Mouse (Mus musculus): ENCODE results near the gene Mup19. TPM values are rescaled to one million over a fixed set of nuclear protein-coding genes. Genes with fewer than 3 reads are reported as not detected.
"Not testable (repeated sequence)": the region's sequence is repeated elsewhere in the genome, so short reads cannot be mapped to it uniquely, and the experiment has no call there.

Mup19 gene
- not detected for polyA plus RNA-seq (2017; shearing (Covaris generic))

DNA sequence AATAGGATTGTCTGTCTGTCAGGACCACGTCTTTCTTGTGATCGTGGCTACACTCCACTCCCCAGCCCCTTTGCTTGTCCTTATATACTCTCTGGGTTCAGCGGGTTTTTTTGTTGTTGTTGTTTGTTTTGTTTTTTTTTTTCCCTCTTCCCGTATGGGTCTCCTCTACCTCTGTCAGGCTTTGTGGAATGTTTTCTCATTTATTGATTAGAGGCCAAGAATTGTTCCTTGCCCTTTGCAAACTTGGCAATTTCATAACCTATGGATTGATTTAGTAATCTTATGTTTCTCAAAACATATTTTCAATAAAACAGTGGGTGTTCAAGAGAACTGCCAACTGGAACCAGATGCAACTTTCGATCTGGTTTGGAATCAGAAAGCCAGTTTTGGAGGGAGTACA is at the start of gene Mup19:
Mup19 (minus strand) TSS at position 101 of the 400 bp plus-strand sequence.
- not testable (repeated sequence) for ATAC-seq

- no peak for ATAC-seq
Measured at GRCm38 (mm10) chr4:61829211-61829610, 47.1 kb upstream of the Mup19 start.

GRCm38 (mm10) chr4:61823185-61823584 is 41.1 kb upstream of the Mup19 start:
- no peak for ATAC-seq

DNA sequence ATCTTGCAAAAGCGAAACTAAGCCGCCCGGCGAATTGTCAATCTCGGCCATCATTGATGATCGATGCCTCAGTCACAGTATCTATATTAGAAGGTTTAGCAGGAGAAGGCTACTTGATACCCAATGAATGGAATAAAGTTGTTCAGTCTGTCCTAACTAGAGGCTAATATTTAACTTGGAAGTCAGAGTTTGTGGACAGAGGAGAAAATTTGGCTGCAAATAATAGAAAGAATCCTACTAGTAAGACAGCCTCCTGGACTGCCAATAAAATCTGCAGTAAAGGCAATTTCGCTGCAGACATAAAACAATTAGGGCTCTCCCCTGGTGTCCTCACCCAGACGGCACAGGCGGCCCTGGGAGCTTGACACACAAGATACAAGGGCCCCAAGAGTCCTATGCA is 40.5 kb upstream of the Mup19 start:
- ATAC-seq: not testable (repeated sequence)

- no peak for ATAC-seq
Measured at GRCm38 (mm10) chr4:61815602-61816001, 33.5 kb upstream of the Mup19 start.

DNA sequence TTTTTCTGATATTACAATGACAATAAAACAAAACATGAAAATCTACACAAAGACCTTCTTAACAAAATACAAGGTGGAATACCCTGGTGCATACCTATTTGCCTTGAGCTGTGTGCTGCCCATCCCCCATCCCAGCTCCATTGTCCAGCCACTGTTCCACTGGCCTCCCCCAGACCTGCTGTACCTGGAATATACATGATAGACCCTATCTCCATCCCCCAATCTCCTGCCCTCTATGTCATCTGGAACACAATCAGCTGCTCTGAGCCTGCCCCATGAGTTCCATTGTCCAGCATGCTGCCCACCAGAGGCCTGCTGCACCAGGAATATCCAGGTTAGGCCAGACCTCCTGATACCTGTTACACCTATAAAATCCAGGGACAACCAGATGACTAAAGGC is 31.4 kb upstream of the Mup19 start:
- no peak for ATAC-seq

GRCm38 (mm10) chr4:61811193-61811592 is 29.1 kb upstream of the Mup19 start:
- ATAC-seq: not testable (repeated sequence)

GRCm38 (mm10) chr4:61808926-61809325 is 26.9 kb upstream of the Mup19 start:
- not testable (repeated sequence) for ATAC-seq

DNA sequence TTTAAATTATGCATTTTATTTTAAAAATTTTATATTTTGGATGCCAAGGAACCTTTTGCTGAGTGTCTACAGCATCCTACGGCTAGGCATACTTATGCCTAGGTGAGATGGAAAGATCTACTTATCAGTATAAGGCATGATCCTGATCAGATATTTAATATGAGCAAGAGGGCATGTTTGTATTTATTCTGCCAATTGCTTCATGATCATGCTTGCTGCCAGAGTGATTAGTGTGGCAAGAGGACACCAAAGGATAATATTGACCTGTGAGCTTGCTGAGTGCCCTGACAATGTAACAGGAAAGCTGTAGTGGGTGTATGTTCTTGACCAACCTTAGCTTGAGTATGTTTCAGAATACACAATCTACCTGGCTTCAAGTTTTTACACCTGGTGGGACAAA is 7.6 kb upstream of the Mup19 start:
- not testable (repeated sequence) for ATAC-seq

GRCm38 (mm10) chr4:61784231-61784630 is 2.2 kb upstream of the Mup19 start:
- ATAC-seq: not testable (repeated sequence)

Other genes starting within 250 kb of the Mup19 start
- not detected for gene Mup17, start 186.4 kb downstream of the Mup19 start, polyA plus RNA-seq (2017; shearing (Covaris generic))
- gene Mup18, start 108.1 kb downstream of the Mup19 start, polyA plus RNA-seq (2017; shearing (Covaris generic)): not detected
- gene Mup5, start 53.0 kb upstream of the Mup19 start, polyA plus RNA-seq (2017; shearing (Covaris generic)): not detected